Mouse (Mus musculus): Measurements from ENCODE around the gene Fgfr2. TPM values are rescaled to one million over a fixed set of nuclear protein-coding genes. Genes with fewer than 3 reads are reported as not detected.

The Fgfr2 gene
- total and polyA plus RNA-seq, 2 experiments from 2014 or later: 12.1 to 32.6 TPM

DNA sequence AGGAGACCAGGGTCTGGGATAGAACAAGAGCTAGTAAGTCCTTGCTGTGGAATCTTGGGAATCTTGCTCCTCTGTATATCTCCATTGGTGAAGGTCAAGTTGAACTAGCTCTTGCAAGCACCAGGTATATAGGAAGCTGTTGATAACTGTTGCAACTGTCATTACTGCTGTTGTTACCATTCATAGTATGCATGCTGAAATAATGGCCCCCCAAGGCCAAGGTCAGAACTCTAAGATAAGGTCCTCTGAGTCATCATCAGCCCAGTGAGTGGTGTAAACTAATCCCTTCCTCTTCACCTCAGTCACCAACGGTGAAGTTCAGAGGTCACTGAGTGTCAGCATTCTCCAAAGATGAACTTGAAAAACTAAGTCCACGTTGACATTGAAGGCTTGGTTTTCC lies 710.6 kb downstream of the Fgfr2 start:
- 68% methylated on average over 2 of the region's 2 CpGs for WGBS
- TF ChIP-seq CTCF (IDR thresholded peaks at IDR 0.05): no peak

DNA sequence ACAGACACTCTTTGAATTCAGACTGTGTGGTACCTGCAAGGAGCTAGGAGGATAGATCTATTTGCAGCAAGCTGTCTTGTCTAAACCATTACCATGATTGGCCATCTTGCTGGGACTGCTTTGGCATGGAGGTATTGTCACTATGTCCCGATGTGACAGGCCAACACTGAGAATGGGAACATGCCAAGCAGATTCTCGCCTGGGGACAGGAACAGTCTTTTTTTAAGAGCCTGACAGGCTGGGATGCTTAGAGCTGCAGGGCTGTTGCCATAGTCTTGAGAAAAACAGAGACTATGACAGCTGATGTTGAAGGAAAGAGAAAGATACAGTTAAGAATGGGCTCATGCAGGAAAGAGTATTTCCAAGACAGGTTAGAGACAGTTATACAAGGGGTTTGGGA lies 711.4 kb downstream of the Fgfr2 start:
- DNase-seq (ENCODE audit: low spot score): no peak
- Histone ChIP-seq H3K27ac (ENCODE audit: low read depth, low read length) (no peak overlapping the region), H3K9ac (replicated peaks; ENCODE audit: low read length, poor library complexity, severe bottlenecking) (no peak overlapping the region), H3K4me1 (ENCODE audit: insufficient read depth, low read length) (no peaks in the 10 kb centered on the region), H3K4me2 (ENCODE audit: low read depth, low read length, poor library complexity, severe bottlenecking) (no peak overlapping the region), H3K36me3 (ENCODE audit: insufficient read depth, low read length) (no peaks in the 10 kb centered on the region), H3K9me3 (ENCODE audit: low read length) (no peaks in the 10 kb centered on the region), H3K4me3 (ENCODE audit: low read depth, low read length) (no peak overlapping the region), H3K27me3 (ENCODE audit: insufficient read depth, low read length) (no peaks in the 10 kb centered on the region)
- ATAC-seq (ENCODE audit: low FRiP score): no peak
- TF ChIP-seq CTCF (IDR thresholded peaks at IDR 0.05): no peak
- 68% methylated on average over 2 of the region's 2 CpGs for WGBS

More for the DNA sequence above, 710.6 kb downstream of the Fgfr2 start:
- no peak overlapping the region for H3K4me2 ChIP-seq (ENCODE audit: low read depth, low read length, poor library complexity, severe bottlenecking)
- no peak for ATAC-seq (ENCODE audit: low FRiP score)
- DNase-seq (ENCODE audit: low spot score): no peak
- H3K9ac ChIP-seq (replicated peaks; ENCODE audit: low read length, poor library complexity, severe bottlenecking): no peak overlapping the region
- no peak overlapping the region for H3K4me3 ChIP-seq (ENCODE audit: low read depth, low read length)
- no peaks in the 10 kb centered on the region for H3K36me3 ChIP-seq (ENCODE audit: insufficient read depth, low read length)
- H3K4me1 ChIP-seq (ENCODE audit: insufficient read depth, low read length): no peaks in the 10 kb centered on the region
- no peaks in the 10 kb centered on the region for H3K27me3 ChIP-seq (ENCODE audit: insufficient read depth, low read length)
- H3K27ac ChIP-seq (ENCODE audit: low read depth, low read length): no peak overlapping the region
- H3K9me3 ChIP-seq (ENCODE audit: low read length): no peaks in the 10 kb centered on the region

DNA sequence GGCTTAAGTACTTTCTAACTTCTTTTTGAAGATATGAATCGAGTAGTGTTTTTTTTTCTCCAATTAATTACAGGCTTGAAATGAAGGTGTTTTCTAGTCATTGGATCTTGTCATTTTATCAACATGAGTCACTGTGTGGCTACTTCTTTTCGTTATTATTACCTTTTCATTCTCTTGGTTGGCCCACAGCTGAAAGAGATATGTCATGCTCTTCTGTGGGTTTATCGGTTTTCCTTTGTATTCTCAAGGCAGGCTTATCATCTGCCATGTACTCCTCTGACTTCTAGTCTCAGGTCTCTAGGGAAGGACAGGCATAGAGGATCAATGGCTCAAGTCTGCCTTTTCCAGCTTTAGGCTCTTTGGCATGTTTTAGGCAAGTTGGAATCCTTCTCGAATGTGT lies 712.2 kb downstream of the Fgfr2 start:
- no peak overlapping the region for H3K9ac ChIP-seq (replicated peaks; ENCODE audit: low read length, poor library complexity, severe bottlenecking)
- WGBS: 91% methylated on average over 4 of the region's 4 CpGs

DNA sequence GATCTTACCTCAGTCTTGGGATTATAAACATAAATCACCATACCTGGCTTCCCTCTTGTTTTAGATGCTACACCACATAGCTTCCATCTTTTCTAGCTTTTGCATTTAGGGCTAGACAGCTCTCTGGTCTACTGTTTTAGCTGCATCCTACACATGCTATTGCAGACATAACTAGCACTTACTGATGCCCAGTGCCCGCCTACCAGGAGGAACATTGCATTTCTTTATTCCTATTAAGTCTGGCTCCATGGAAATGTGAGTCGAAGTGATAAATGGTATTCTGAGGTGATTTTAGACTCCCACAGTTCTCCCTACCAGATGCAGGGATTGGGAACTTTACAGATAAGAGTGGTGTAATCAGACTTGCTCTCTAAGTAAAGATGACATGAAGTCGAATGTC lies 713.3 kb downstream of the Fgfr2 start:
- no peak for TF ChIP-seq CTCF (IDR thresholded peaks at IDR 0.05)
- no peak for DNase-seq (ENCODE audit: low spot score)
- Histone ChIP-seq H3K9ac (replicated peaks; ENCODE audit: low read length, poor library complexity, severe bottlenecking) (no peak overlapping the region), H3K9me3 (ENCODE audit: low read length) (no peaks in the 10 kb centered on the region), H3K36me3 (ENCODE audit: insufficient read depth, low read length) (no peaks in the 10 kb centered on the region), H3K27me3 (ENCODE audit: insufficient read depth, low read length) (no peaks in the 10 kb centered on the region), H3K4me3 (ENCODE audit: low read depth, low read length) (no peak overlapping the region), H3K27ac (ENCODE audit: low read depth, low read length) (no peak overlapping the region), H3K4me2 (ENCODE audit: low read depth, low read length, poor library complexity, severe bottlenecking) (no peak overlapping the region), H3K4me1 (ENCODE audit: insufficient read depth, low read length) (no peaks in the 10 kb centered on the region)
- ATAC-seq (ENCODE audit: low FRiP score): no peak
- 87% methylated on average over 3 of the region's 3 CpGs for WGBS

More for the DNA sequence above, 712.2 kb downstream of the Fgfr2 start:
- Histone ChIP-seq H3K27me3 (ENCODE audit: insufficient read depth, low read length) (no peaks in the 10 kb centered on the region), H3K9me3 (ENCODE audit: low read length) (no peaks in the 10 kb centered on the region), H3K4me2 (ENCODE audit: low read depth, low read length, poor library complexity, severe bottlenecking) (no peak overlapping the region), H3K27ac (ENCODE audit: low read depth, low read length) (no peak overlapping the region), H3K4me3 (ENCODE audit: low read depth, low read length) (no peak overlapping the region), H3K36me3 (ENCODE audit: insufficient read depth, low read length) (no peaks in the 10 kb centered on the region), H3K4me1 (ENCODE audit: insufficient read depth, low read length) (no peaks in the 10 kb centered on the region)
- ATAC-seq (ENCODE audit: low FRiP score) (no peak), DNase-seq (ENCODE audit: low spot score) (no peak)
- TF ChIP-seq CTCF (IDR thresholded peaks at IDR 0.05): no peak

DNA sequence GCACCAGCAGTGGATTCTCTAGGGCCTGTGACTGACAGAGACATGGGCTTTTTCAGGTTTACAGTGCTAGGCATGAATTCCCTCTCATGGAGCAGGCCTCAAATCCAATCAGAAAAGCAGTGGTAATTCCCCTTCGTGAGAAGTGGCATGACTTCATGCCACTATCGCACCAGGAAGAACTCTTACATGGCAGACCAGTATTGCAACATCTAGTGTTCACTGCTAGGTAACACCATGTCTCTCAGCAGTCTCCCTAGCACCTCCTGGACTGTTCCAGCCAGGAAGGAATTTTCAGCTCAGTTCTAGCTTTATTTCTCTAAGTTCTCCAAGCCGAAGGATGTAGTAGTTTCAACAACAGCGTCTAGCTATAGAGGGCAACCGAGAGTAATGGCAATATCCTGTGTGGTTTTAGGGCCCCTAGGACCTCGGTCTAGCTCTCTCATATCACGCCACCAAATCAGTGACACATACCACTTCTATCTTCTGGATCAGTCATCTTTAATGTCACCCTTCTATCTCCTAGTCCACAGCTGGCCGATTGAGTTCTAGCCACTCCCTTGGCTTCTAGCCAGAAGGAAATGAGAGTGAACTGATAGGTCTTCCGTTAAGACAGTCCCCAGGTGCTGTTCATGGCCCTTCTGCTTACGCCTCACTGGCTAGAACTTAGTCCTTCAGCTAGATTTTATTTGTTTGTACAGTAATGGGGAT lies 720.6 kb downstream of the Fgfr2 start:
- H3K4me3 ChIP-seq (ENCODE audit: low read depth, low read length): no peak overlapping the region
- H3K4me2 ChIP-seq (ENCODE audit: low read depth, low read length, poor library complexity, severe bottlenecking): no peak overlapping the region
- H3K27ac ChIP-seq (ENCODE audit: low read depth, low read length): no peak overlapping the region
- TF ChIP-seq CTCF (IDR thresholded peaks at IDR 0.05): no peak
- DNase-seq (ENCODE audit: low spot score) (no peak), ATAC-seq (ENCODE audit: low FRiP score) (no peak)
- no peaks in the 10 kb centered on the region for H3K4me1 ChIP-seq (ENCODE audit: insufficient read depth, low read length)
- no peak overlapping the region for H3K9ac ChIP-seq (replicated peaks; ENCODE audit: low read length, poor library complexity, severe bottlenecking)
- WGBS: 89% methylated on average over 10 of the region's 10 CpGs
- H3K9me3 ChIP-seq (ENCODE audit: low read length): no peaks in the 10 kb centered on the region
- no peaks in the 10 kb centered on the region for H3K27me3 ChIP-seq (ENCODE audit: insufficient read depth, low read length)
- H3K36me3 ChIP-seq (ENCODE audit: insufficient read depth, low read length): no peaks in the 10 kb centered on the region

DNA sequence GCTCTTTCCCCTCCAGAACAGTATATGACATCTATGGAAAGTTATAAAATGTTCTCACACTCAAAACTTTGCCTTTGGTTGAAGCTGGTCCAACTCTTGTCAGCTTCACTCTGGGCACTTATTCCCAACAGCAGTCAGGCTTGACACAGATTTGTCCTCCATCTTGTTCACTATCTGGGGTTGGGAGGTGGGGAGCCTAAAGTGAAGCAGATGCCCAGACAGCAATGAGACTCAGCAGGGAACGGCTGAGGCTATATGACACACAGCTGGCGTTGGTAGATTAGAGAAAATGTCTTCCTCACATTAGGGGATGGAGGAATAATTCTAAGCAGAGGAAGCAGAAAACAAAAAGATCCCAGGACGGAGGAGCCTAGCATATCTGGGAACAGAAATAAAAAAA lies 724.7 kb downstream of the Fgfr2 start:
- TF ChIP-seq CTCF (IDR thresholded peaks at IDR 0.05): no peak

More for the DNA sequence above, 724.7 kb downstream of the Fgfr2 start:
- 66% methylated on average over 3 of the region's 3 CpGs for WGBS
- Histone ChIP-seq H3K9ac (replicated peaks; ENCODE audit: low read length, poor library complexity, severe bottlenecking) (no peak overlapping the region), H3K4me2 (ENCODE audit: low read depth, low read length, poor library complexity, severe bottlenecking) (no peak overlapping the region), H3K36me3 (ENCODE audit: insufficient read depth, low read length) (no peaks in the 10 kb centered on the region), H3K4me1 (ENCODE audit: insufficient read depth, low read length) (no peaks in the 10 kb centered on the region), H3K27ac (ENCODE audit: low read depth, low read length) (no peak overlapping the region), H3K4me3 (ENCODE audit: low read depth, low read length) (no peak overlapping the region), H3K9me3 (ENCODE audit: low read length) (no peaks in the 10 kb centered on the region), H3K27me3 (ENCODE audit: insufficient read depth, low read length) (no peaks in the 10 kb centered on the region)
- DNase-seq (ENCODE audit: low spot score): no peak
- no peak for ATAC-seq (ENCODE audit: low FRiP score)

Measured in midbrain, postnatal 0 days (tissue).